Mouse (Mus musculus) MEL (cell line): ENCODE data around the gene Phospho1.
A peak's percentile ranks its signal among the peaks of the same experiment; 100 is the strongest.

ENCODE experiments used
- CTCF ChIP-seq, 3 experiments: IDR thresholded peaks in 2 of 3; conservative IDR thresholded peaks in 1 of 3; 2 replicates each; pipeline ENCODE4 v1.5.1; 2011 to 2012; ENCODE audit warnings: low read length in 3 of 3, low read depth in 2 of 3, mild to moderate bottlenecking in 2 of 3, improper control_type of control experiment in 1 of 3, inconsistent platforms in 1 of 3, mixed read lengths in 1 of 3, moderate library complexity in 1 of 3; ENCODE audit not compliant: control insufficient read depth in 1 of 3, insufficient read depth in 1 of 3, poor library complexity in 1 of 3, severe bottlenecking in 1 of 3
- ELF1 ChIP-seq: IDR thresholded peaks from 2 replicates; pipeline ENCODE4 v1.6.1; 2014; ENCODE audit warnings: low read depth, mild to moderate bottlenecking, inconsistent platforms, low read length, improper control_type of control experiment, moderate library complexity
- KAT2A ChIP-seq: conservative IDR thresholded peaks from 2 replicates; pipeline ENCODE4 v1.6.1; 2012; ENCODE audit warnings: low read depth, low read length, improper control_type of control experiment, inconsistent platforms
- MAX ChIP-seq: IDR thresholded peaks from 2 replicates; pipeline ENCODE4 v1.6.1; 2011; ENCODE audit warnings: low read length, improper control_type of control experiment
- POLR2A ChIP-seq, 2 experiments: IDR thresholded peaks; 2 replicates each; pipeline ENCODE4 v1.6.1; 2011 to 2012; ENCODE audit warnings: low read length in 2 of 2, mild to moderate bottlenecking in 2 of 2, control low read depth in 1 of 2, improper control_type of control experiment in 1 of 2, low read depth in 1 of 2, moderate library complexity in 1 of 2; ENCODE audit not compliant: control insufficient read depth in 1 of 2, insufficient read depth in 1 of 2, poor library complexity in 1 of 2
- UBTF ChIP-seq: IDR thresholded peaks from 2 replicates; pipeline ENCODE4 v1.6.1; 2012; ENCODE audit warnings: low read depth, mild to moderate bottlenecking, inconsistent platforms, low read length, improper control_type of control experiment, moderate library complexity, borderline replicate concordance; ENCODE audit not compliant: insufficient read depth
- USF1 ChIP-seq: IDR thresholded peaks from 2 replicates; pipeline ENCODE4 v1.6.1; 2014; ENCODE audit warnings: low read depth, mild to moderate bottlenecking, inconsistent platforms, low read length, improper control_type of control experiment, moderate library complexity
- ZKSCAN1 ChIP-seq: IDR thresholded peaks from 2 replicates; pipeline ENCODE4 v1.6.1; 2012; ENCODE audit warnings: low read depth, mild to moderate bottlenecking, inconsistent platforms, low read length, improper control_type of control experiment, moderate library complexity

- no peak for TF ChIP-seq UBTF
- no peak for TF ChIP-seq USF1
- TF ChIP-seq CTCF (IDR thresholded peaks at IDR 0.05 in 2 of 3, conservative IDR thresholded peaks at IDR 0.05 in 1 of 3; ENCODE audit: control insufficient read depth in 1 of 3, insufficient read depth in 1 of 3, low read depth in 2 of 3, low read length in 3 of 3, poor library complexity in 1 of 3, severe bottlenecking in 1 of 3) = no peak
- TF ChIP-seq ELF1 = no peak
- peak in 1 of 2 experiments; percentile 35; a peak in 1 of 4 replicates for TF ChIP-seq POLR2A (IDR thresholded peaks at IDR 0.05; ENCODE audit: control insufficient read depth in 1 of 2, insufficient read depth in 1 of 2, low read depth in 1 of 2, low read length in 2 of 2, poor library complexity in 1 of 2)
- no peak for TF ChIP-seq KAT2A
- TF ChIP-seq MAX = no peak
- no peak for TF ChIP-seq ZKSCAN1
Measured at GRCm38 (mm10) chr11:95838999-95839868, 14.9 kb downstream of the Phospho1 start.
